Mouse (Mus musculus): Measurements from ENCODE around the gene Rai1. TPM values are rescaled to one million over a fixed set of nuclear protein-coding genes. Genes with fewer than 3 reads are reported as not detected.

The Rai1 gene
- polyA plus RNA-seq, 1 experiment: 25.9 TPM

DNA sequence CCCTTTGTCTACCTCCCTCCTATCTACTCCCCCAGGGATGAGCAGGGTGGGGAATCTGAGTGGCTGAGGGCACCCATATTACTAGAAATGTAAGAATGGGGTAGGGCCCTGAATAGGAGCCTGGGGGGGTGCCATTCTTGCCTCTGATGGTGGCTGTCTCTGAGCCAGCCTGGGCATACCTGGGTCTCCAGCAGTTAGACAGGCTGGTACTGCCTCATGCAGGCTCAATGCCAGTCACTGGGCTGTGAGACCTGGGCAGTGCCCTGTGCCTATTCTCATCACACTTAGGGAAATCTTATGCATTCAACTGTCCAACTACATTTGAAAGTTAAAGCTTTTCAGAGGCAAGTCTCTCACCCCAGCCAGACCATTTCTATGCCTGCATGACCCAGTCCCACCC, 11.6 kb upstream of the Rai1 start:
- TF ChIP-seq POLR2A (IDR thresholded peaks at IDR 0.05; ENCODE audit: low read depth, low read length): no peak
- TF ChIP-seq CTCF (IDR thresholded peaks at IDR 0.05; ENCODE audit: borderline replicate concordance, insufficient read depth, low read length): no peak
- H3K4me3 ChIP-seq (ENCODE audit: insufficient read depth, low read length): no peak overlapping the region

DNA sequence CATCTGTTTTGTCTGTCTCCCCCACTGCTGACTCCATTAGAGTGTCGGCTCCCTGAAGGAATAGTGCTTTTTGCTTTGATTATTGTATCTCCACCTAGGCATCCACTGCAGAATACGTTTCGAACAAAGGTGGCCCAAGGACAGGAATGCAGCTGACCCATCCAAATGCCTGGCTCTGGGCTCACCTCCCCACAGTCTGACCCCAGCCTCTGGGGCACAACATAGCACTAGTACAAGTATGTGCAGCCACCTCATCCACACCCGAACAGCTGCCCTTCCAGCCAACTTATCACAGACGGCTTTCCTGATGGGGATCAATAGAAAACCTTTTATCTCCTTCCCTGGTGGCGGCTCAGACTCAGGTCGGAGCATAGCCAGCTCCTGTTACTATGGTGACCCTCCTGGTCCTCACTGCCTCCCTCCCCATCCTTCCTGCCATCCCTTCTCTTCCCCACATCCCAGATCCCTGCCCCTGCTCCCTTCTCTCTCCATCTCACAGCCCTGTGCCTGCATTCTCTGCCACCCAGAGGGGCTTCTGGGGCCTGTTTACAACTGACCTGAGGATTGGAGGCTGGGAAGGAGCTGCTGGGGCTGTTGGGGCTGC, 10.7 kb upstream of the Rai1 start:
- no peaks in the 10 kb centered on the region for H3K4me1 ChIP-seq (ENCODE audit: control insufficient read depth, insufficient read depth, low read length)
- no peak overlapping the region for H3K4me3 ChIP-seq (ENCODE audit: insufficient read depth, low read length)
- no peak overlapping the region for H3K27ac ChIP-seq (ENCODE audit: insufficient read depth, low read length)
- TF ChIP-seq CTCF (IDR thresholded peaks at IDR 0.05; ENCODE audit: borderline replicate concordance, insufficient read depth, low read length) (no peak), POLR2A (IDR thresholded peaks at IDR 0.05; ENCODE audit: low read depth, low read length) (no peak)

More for the DNA sequence above, 11.6 kb upstream of the Rai1 start:
- no peak overlapping the region for H3K27ac ChIP-seq (ENCODE audit: insufficient read depth, low read length)
- no peaks in the 10 kb centered on the region for H3K4me1 ChIP-seq (ENCODE audit: control insufficient read depth, insufficient read depth, low read length)

DNA sequence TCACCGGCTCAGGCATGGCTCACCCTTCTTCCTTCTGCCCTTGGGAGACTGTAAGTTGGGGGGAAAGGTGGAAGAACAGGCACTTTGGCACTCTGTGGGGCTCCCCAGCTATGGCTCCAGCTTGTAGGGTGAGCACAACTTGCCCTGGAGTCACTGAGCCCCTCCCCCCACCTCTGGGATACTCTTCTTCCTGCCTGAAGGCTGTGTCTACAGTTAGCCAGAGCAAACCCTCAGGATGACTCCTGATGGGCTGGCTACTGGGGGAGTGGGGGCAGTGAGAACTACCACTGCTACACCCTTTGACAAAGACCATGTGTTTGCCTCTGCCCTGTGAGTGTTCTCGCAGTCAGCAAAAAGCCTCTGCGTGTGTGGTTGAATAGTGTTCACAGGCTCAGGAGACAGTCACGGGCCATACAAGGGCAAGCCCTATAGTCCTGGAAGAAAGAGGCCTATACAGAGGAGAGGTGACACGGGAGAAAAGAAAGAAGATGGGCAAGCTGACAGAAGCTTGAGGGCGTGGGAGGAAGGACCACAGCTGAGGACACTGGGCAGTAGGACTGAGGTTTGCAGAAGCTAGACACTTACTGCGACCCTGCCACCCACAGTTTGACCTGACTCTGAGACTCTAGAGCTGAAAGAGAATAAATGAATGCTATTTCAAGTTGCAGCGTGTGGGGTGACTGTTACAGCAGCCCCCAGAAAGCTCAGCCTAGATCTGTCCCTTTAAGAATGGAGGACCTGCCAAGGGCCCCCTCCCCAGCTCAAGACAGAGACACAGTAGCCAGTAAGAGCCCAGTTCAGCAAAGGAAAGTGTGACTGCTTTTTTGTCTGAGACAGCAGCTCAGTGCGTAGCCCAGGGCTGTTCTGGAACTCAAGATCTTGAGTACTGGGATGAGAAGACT, 9.7 kb upstream of the Rai1 start:
- Histone ChIP-seq H3K4me1 (ENCODE audit: control insufficient read depth, insufficient read depth, low read length) (no peaks in the 10 kb centered on the region), H3K4me3 (ENCODE audit: insufficient read depth, low read length) (no peak overlapping the region), H3K27ac (ENCODE audit: insufficient read depth, low read length) (no peak overlapping the region)
- TF ChIP-seq CTCF (IDR thresholded peaks at IDR 0.05; ENCODE audit: borderline replicate concordance, insufficient read depth, low read length): no peak
- no peak for TF ChIP-seq POLR2A (IDR thresholded peaks at IDR 0.05; ENCODE audit: low read depth, low read length)

DNA sequence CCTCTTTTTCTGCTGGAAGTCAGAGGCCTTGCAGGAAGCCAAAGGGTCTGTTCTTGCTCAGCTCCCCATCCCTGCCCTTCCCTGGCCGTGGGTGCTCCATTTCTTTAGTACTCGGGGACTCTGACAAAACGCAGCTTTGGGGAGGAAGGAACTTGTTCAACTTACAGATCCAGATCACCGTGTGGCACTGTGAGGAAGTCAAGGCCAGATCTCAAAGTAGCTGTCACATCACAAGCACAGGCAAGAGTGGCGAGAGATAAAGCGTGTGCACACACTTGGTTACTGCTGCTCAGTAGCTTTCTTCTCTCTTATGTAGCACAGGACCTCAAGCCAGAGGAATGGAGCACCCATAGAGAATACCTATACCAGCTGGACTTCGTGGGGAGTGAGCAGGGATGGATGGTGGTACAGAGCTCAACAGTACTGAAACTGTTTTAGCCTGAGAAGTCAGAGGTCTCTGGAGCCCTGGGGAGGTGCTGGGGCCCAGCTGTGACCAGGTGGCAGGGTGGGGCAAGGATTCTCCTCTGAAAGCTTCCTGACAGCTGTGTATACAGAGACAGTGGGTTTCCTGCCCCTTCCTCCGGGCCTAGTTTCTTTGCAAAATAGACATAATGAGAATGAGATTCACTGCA, 5.1 kb upstream of the Rai1 start:
- TF ChIP-seq CTCF (IDR thresholded peaks at IDR 0.05; ENCODE audit: borderline replicate concordance, insufficient read depth, low read length): no peak
- no peak for TF ChIP-seq POLR2A (IDR thresholded peaks at IDR 0.05; ENCODE audit: low read depth, low read length)
- no peak overlapping the region for H3K4me3 ChIP-seq (ENCODE audit: insufficient read depth, low read length)
- no peaks in the 10 kb centered on the region for H3K4me1 ChIP-seq (ENCODE audit: control insufficient read depth, insufficient read depth, low read length)
- H3K27ac ChIP-seq (ENCODE audit: insufficient read depth, low read length): no peak overlapping the region

DNA sequence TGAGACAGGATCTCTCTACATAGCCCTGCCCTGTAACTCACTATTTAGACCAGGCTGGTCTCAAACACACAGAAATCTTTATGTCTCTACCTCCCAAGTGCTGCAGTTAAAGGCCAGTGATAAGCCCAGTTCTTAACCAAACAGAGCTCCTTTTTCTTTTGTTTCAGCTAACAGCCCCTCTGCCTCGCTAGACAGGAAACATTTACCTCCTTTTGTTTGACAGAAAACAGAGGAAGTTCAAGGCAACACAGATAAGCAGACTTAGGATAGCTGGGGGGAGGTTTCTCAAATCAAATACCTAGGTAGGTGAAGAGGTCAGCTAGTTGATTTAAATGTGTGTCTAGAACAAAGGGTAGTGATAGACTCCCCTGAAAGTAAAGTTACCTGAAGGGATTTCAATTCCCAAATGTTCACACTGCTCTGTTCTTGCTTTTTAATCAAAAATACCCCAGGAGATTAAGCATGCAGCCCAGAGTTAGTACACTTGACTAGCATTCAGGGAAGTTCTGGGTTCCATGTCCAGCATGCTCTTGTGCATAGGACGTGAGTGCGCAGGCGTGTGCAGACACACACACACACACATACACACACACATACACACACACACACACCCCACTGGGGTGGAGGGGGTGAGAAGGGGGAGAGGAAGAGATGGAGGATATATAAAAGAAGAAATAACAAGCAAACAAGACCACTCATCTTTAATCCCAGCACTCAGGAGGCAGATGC, 3.8 kb upstream of the Rai1 start:
- Histone ChIP-seq H3K4me1 (ENCODE audit: control insufficient read depth, insufficient read depth, low read length) (no peaks in the 10 kb centered on the region), H3K27ac (ENCODE audit: insufficient read depth, low read length) (no peak overlapping the region), H3K4me3 (ENCODE audit: insufficient read depth, low read length) (no peak overlapping the region)
- TF ChIP-seq CTCF (IDR thresholded peaks at IDR 0.05; ENCODE audit: borderline replicate concordance, insufficient read depth, low read length) (no peak), POLR2A (IDR thresholded peaks at IDR 0.05; ENCODE audit: low read depth, low read length) (no peak)

DNA sequence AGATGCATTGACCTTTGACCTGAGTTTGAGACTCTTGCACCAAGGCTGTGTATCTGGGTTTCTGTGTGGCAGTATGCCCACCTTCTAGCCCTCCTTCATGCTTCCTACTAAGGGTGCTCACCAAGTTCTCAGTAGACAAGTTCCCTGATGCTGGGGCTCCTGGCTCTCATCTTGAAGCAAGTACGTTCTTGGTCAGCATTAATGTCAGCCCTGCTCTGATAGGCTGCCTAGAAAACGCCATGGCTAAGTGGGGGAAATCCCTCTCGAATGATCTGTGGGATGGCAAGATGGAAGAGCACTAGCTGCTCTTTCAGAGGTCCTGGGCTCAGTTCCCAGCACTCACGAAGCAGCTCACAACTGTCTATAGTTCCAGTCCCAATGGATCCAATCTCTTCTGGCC, 2.8 kb upstream of the Rai1 start:
- Histone ChIP-seq H3K27ac (ENCODE audit: insufficient read depth, low read length) (no peak overlapping the region), H3K4me3 (ENCODE audit: insufficient read depth, low read length) (no peak overlapping the region), H3K4me1 (ENCODE audit: control insufficient read depth, insufficient read depth, low read length) (no peaks in the 10 kb centered on the region)
- TF ChIP-seq POLR2A (IDR thresholded peaks at IDR 0.05; ENCODE audit: low read depth, low read length): no peak
- no peak for TF ChIP-seq CTCF (IDR thresholded peaks at IDR 0.05; ENCODE audit: borderline replicate concordance, insufficient read depth, low read length)

DNA sequence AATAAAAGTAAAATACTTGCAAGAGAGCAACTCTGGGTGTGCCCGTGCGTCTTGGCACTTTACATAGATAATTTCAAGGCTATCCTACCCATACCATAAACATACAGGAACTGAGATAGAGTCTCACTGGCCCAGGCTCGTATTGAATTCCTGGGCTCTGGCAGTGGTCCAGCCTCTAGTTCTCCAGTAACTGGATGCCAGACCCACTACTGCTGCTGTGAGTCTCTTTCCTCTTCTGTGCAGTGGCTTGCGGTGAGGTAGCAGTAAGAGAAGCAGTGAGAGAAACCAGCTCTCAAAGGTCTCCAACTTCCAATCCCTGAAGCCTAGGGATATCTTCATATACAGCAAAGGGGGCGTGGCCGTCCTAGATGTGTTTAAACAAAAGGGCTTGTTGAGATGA, 2.1 kb upstream of the Rai1 start:
- Histone ChIP-seq H3K27ac (ENCODE audit: insufficient read depth, low read length) (no peak overlapping the region), H3K4me3 (ENCODE audit: insufficient read depth, low read length) (no peak overlapping the region), H3K4me1 (ENCODE audit: control insufficient read depth, insufficient read depth, low read length) (peaks cover 2% of the 10 kb centered on the region; the same call in 1 of the 2 replicates)
- no peak for TF ChIP-seq CTCF (IDR thresholded peaks at IDR 0.05; ENCODE audit: borderline replicate concordance, insufficient read depth, low read length)
- TF ChIP-seq POLR2A (IDR thresholded peaks at IDR 0.05; ENCODE audit: low read depth, low read length): no peak

DNA sequence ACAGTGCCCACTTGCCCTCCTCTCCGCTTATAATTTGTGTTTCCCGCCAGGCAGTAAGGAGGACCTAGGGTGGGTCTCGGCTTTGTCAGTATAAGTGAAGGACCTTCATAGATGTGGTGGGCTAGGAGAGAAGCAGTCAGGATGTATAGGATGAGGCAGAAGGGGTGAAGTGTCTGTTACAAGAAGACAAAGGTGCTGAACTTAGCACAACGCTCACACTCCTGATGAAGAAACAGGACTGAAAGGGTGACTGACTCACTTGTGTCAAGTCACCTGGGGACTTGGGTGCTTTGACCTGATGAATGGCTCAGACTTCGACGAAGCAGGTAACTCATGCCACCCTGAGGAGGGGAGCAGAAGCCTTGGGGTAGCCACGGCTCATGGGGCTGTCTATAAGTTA, 1.2 kb upstream of the Rai1 start:
- no peak for TF ChIP-seq CTCF (IDR thresholded peaks at IDR 0.05; ENCODE audit: borderline replicate concordance, insufficient read depth, low read length)
- TF ChIP-seq POLR2A (IDR thresholded peaks at IDR 0.05; ENCODE audit: low read depth, low read length): no peak
- Histone ChIP-seq H3K4me3 (ENCODE audit: insufficient read depth, low read length) (no peak overlapping the region), H3K4me1 (ENCODE audit: control insufficient read depth, insufficient read depth, low read length) (peaks cover 12% of the 10 kb centered on the region), H3K27ac (ENCODE audit: insufficient read depth, low read length) (no peak overlapping the region)

Measured in embryonic fibroblast, embryonic 13.5 days (primary cell).